Mouse (Mus musculus): ENCODE data around the gene Mybbp1a. TPM values are rescaled to one million over a fixed set of nuclear protein-coding genes. Genes with fewer than 3 reads are reported as not detected.

The Mybbp1a gene
- total and polyA plus RNA-seq, 3 experiments: 344 to 3,394 (median 602) TPM

DNA sequence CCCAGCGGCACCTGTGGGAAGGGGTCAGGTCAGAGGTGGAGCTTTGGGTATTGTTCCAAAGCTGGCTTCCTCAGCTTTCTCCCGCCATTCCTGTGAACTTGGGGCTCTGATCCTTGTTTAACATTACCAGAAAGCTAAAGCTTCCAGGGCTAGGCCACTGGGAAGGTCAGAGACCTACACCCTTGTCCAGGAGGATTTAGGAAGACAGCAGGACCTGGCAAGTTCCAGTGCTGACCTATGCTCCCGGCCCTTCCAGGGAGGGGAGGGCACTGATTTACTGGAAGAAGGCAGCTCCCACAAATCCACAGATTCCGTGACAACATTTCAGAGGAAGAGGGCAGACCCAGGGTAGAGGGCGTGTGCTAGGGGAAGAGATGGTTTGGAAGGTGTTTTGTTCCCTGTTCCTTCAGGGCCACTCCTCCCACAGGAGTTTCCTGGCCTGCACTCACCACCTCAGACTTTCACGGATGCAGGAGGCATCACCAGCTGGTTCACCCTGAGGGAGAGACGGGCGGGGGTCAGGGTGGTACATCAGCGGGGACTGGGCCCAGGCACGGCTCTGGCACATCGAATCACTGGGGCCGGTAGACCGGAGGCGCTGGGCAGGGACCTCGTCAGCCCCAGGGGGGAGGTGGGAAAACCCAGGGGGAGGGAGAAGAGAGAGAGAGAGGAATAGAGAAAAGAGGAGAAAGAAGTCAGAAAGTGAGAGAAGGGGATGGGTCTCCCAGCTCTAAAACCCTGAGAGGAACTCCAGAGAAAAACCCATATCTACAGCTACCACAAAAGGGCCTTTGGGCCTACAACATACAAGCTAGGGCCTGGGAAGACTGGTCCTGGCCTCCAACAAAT lies 12.2 kb downstream of the Mybbp1a start:
- H3K9ac ChIP-seq (ENCODE audit: control insufficient read depth, low read depth, low read length, poor library complexity, severe bottlenecking): no peak overlapping the region
- H3K27ac ChIP-seq (ENCODE audit: control insufficient read depth, low read depth, low read length): no peak overlapping the region
- no peaks in the 10 kb centered on the region for H3K27me3 ChIP-seq (ENCODE audit: control insufficient read depth in 1 of 2, insufficient read depth in 2 of 2, low read length in 2 of 2)
- no peaks in the 10 kb centered on the region for H3K9me3 ChIP-seq (replicated peaks; ENCODE audit: insufficient read depth, low read length)
- H3K79me2 ChIP-seq (ENCODE audit: control insufficient read depth, insufficient read depth, low read length, poor library complexity): no peaks in the 10 kb centered on the region
- peaks cover 1 to 5% of the 10 kb centered on the region in 2 experiments for H3K36me3 ChIP-seq (ENCODE audit: control insufficient read depth in 1 of 2, insufficient read depth in 2 of 2, low read length in 2 of 2)
- no peak for DNase-seq (ENCODE audit: low read depth, low spot score)
- peaks cover 4 to 7% of the 10 kb centered on the region in 2 experiments for H3K4me1 ChIP-seq (ENCODE audit: control insufficient read depth in 1 of 2, insufficient read depth in 2 of 2, low read length in 2 of 2)
- TF ChIP-seq MYC (IDR thresholded peaks at IDR 0.05; ENCODE audit: low read depth, low read length) (no peak), ZMIZ1 (IDR thresholded peaks at IDR 0.05; ENCODE audit: low read depth, low read length) (peak; percentile 68; the same call in 1 of the 2 replicates), MAFK (IDR thresholded peaks at IDR 0.05; ENCODE audit: borderline replicate concordance, low read depth, low read length) (no peak), NELFE (IDR thresholded peaks at IDR 0.05; ENCODE audit: low read depth, low read length) (no peak), ELF1 (IDR thresholded peaks at IDR 0.05; ENCODE audit: low read depth, low read length) (no peak), RAD21 (IDR thresholded peaks at IDR 0.05; ENCODE audit: low read depth, low read length) (no peak)
- no peak overlapping the region for H3K4me3 ChIP-seq (ENCODE audit: control insufficient read depth in 1 of 2, insufficient read depth in 1 of 2, low read depth in 2 of 2, low read length in 2 of 2)

DNA sequence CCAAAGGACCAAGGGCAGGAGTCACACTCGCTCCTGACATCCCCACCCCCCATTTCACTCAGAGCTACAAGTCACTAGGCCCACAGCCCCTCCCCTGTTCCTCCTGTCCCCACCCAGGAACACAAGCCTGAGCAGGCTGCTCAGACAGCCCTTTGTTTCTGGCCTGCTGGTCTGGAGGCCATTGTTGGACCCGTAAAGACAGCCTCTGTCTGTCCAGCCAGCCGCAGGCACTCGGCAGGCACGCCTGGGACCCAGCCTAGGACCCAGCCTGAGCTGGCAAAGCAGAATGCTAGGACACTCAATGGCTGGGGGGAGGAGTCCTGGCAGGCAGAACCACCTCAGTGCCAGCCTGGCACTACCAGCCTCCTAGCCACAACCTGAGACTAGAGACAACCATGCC lies 14.5 kb downstream of the Mybbp1a start:
- peaks cover 0 to 10% of the 10 kb centered on the region in 2 experiments; a peak in 2 of 4 replicates for H3K36me3 ChIP-seq (ENCODE audit: control insufficient read depth in 1 of 2, insufficient read depth in 2 of 2, low read length in 2 of 2)
- no peaks in the 10 kb centered on the region for H3K27me3 ChIP-seq (ENCODE audit: control insufficient read depth in 1 of 2, insufficient read depth in 2 of 2, low read length in 2 of 2)
- no peak overlapping the region for H3K27ac ChIP-seq (ENCODE audit: control insufficient read depth, low read depth, low read length)
- TF ChIP-seq POLR2AphosphoS5 (IDR thresholded peaks at IDR 0.05; ENCODE audit: borderline replicate concordance, low read depth, low read length) (no peak), TCF12 (IDR thresholded peaks at IDR 0.05; ENCODE audit: low read depth, low read length) (no peak), ZC3H11A (IDR thresholded peaks at IDR 0.05; ENCODE audit: low read depth, low read length) (no peak), TBP (IDR thresholded peaks at IDR 0.05; ENCODE audit: low read depth, low read length) (no peak), SMC3 (IDR thresholded peaks at IDR 0.05; ENCODE audit: low read depth, low read length) (no peak), E2F4 (IDR thresholded peaks at IDR 0.05; ENCODE audit: borderline replicate concordance, low read depth, low read length) (no peak), CHD1 (IDR thresholded peaks at IDR 0.05; ENCODE audit: low read depth, low read length) (no peak), MYB (IDR thresholded peaks at IDR 0.05; ENCODE audit: low read depth, low read length) (no peak), ZNF384 (IDR thresholded peaks at IDR 0.05; ENCODE audit: low read depth, low read length) (no peak), CTCF (IDR thresholded peaks at IDR 0.05 in 2 of 3, conservative IDR thresholded peaks at IDR 0.05 in 1 of 3; ENCODE audit: control insufficient read depth in 1 of 3, insufficient read depth in 1 of 3, low read depth in 2 of 3, low read length in 3 of 3, poor library complexity in 1 of 3, severe bottlenecking in 1 of 3) (no peak), MAX (IDR thresholded peaks at IDR 0.05; ENCODE audit: low read length) (no peak), SIN3A (IDR thresholded peaks at IDR 0.05; ENCODE audit: low read length) (no peak)
- peaks cover 9 to 14% of the 10 kb centered on the region in 2 experiments for H3K4me1 ChIP-seq (ENCODE audit: control insufficient read depth in 1 of 2, insufficient read depth in 2 of 2, low read length in 2 of 2)
- no peaks in the 10 kb centered on the region for H3K79me2 ChIP-seq (ENCODE audit: control insufficient read depth, insufficient read depth, low read length, poor library complexity)
- H3K9me3 ChIP-seq (replicated peaks; ENCODE audit: insufficient read depth, low read length): no peaks in the 10 kb centered on the region
- no peak for DNase-seq (ENCODE audit: low read depth, low spot score)
- no peak overlapping the region for H3K9ac ChIP-seq (ENCODE audit: control insufficient read depth, low read depth, low read length, poor library complexity, severe bottlenecking)
- no peak overlapping the region for H3K4me3 ChIP-seq (ENCODE audit: control insufficient read depth in 1 of 2, insufficient read depth in 1 of 2, low read depth in 2 of 2, low read length in 2 of 2)

Measured in MEL (cell line).